Mouse (Mus musculus): ENCODE results near the gene Mitf. TPM values are rescaled to one million over a fixed set of nuclear protein-coding genes. Genes with fewer than 3 reads are reported as not detected.

Mitf gene
- polyA plus RNA-seq, 1 experiment from 2014 or later = 3.7 TPM

DNA sequence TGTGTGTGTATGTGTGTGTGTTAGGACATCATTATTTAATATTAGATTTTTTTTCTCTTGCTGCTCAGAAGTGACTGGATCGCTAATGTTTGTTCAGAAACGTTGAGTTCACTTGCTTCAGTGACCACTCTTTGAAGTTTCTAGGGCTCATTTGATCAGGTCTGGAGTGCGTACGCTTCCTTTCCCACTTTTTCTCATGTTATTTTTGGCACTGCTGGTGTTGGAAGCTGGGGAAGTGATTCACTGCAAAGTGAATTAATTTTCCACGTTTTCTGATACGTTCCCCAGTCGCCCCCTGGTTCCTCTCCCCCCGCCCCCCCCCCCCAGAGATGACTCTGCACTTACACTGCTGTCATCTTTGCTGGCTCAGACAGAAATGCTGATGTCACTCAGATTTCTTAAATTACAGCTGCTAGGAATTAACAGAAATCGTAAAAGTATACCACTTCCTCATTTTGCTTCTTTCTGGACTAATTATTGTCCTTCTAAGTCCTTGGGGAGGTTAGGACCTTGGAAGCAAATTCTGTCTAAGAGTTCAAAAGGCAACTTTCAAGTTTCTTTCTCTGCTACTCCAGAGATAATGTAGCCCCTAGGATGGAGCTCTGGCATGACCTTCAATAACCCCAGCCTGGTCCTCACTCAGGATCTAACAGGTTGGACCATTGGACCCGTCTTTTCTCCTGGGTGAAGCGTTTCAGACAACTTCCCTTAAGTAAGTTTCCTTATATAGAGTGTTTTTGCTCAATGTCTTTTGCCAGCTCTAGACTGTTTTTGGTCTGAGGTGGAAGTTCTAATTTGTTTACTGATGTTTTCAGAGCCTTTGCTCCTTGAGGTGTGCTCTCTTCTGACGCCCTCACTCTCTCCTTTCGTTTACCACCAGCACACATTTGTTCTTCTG, 22.2 kb downstream of the Mitf start:
- Histone ChIP-seq H3K27ac (ENCODE audit: low read length) (0 out of 2 replicates have a peak overlapping the region, but pooled peaks have one; percentile 11), H3K4me2 (replicated peaks; ENCODE audit: low read depth, low read length) (no peak overlapping the region), H3K36me3 (ENCODE audit: insufficient read depth, low read length) (no peaks in the 10 kb centered on the region), H3K4me1 (ENCODE audit: insufficient read depth, low read depth, low read length) (0 out of 2 replicates have a peak, but pooled peaks cover 3% of the 10 kb centered on the region), H3K27me3 (replicated peaks; ENCODE audit: insufficient read depth, low read length) (no peaks in the 10 kb centered on the region), H3K4me3 (ENCODE audit: low read depth, low read length) (no peak overlapping the region), H3K9ac (replicated peaks; ENCODE audit: low read depth) (no peak overlapping the region), H3K9me3 (ENCODE audit: low read length) (no peaks in the 10 kb centered on the region)
- ATAC-seq (no peak; the same call in 1 of the 2 replicates), DNase-seq (ENCODE audit: low spot score) (peak; percentile 44)
- 33% methylated on average over 12 of the region's 13 CpGs for whole genome bisulfite sequencing
- TF ChIP-seq EP300 (IDR thresholded peaks at IDR 0.05) (no peak), CTCF (IDR thresholded peaks at IDR 0.05) (no peak)

DNA sequence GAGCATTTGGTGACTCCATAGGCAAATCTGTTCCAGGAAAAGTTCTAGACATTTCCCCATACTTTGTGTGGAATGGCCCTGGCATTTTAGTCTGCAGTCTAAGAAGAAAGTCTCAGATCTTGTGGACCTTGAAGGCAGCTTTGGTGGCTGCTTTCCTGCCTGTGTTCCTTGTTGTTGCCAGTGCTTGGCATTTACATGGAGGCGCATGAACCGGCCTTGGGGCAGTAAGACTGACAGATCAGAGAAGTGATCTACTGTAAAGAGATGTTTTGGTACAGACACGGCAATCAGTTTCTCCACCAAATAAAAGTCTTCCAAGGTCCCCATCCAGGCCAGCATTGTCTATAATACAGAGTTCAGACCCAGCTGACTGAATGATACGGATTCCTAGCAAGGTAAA, 25.6 kb downstream of the Mitf start:
- Histone ChIP-seq H3K9me3 (ENCODE audit: low read length) (no peaks in the 10 kb centered on the region), H3K4me1 (ENCODE audit: insufficient read depth, low read depth, low read length) (0 out of 2 replicates have a peak, but pooled peaks cover 3% of the 10 kb centered on the region), H3K27me3 (replicated peaks; ENCODE audit: insufficient read depth, low read length) (no peaks in the 10 kb centered on the region), H3K4me3 (ENCODE audit: low read depth, low read length) (no peak overlapping the region), H3K4me2 (replicated peaks; ENCODE audit: low read depth, low read length) (no peak overlapping the region), H3K36me3 (ENCODE audit: insufficient read depth, low read length) (no peaks in the 10 kb centered on the region), H3K27ac (ENCODE audit: low read length) (no peak overlapping the region), H3K9ac (replicated peaks; ENCODE audit: low read depth) (no peak overlapping the region)
- no peak for TF ChIP-seq CTCF (IDR thresholded peaks at IDR 0.05)
- no peak for TF ChIP-seq EP300 (IDR thresholded peaks at IDR 0.05)
- DNase-seq (ENCODE audit: low spot score) (no peak), ATAC-seq (no peak)
- 87% methylated on average over 4 of the region's 4 CpGs for WGBS

DNA sequence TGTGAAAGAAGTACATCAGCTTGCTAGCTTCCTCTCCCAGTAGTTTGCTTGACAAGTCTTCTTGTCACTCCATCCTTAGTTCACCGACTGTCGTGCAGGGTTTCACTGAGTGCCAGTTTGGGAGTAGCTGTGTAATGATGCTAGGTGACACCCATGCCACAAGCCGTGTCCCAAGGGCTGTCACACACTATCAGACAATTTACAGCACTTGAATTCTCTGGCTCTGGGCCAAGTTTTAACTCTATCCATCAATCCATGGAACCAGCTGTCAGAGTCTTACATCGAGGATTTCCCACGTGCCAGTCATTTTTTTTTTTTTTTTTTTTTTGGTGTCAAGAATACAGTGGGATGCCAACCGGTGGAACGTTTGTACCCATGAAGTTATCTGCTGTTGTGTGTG, 29.3 kb downstream of the Mitf start:
- H3K4me1 ChIP-seq (ENCODE audit: insufficient read depth, low read depth, low read length) = no peaks in the 10 kb centered on the region
- no peaks in the 10 kb centered on the region for H3K36me3 ChIP-seq (ENCODE audit: insufficient read depth, low read length)
- no peak for DNase-seq (ENCODE audit: low spot score)
- no peak overlapping the region for H3K4me3 ChIP-seq (ENCODE audit: low read depth, low read length)
- H3K27me3 ChIP-seq (replicated peaks; ENCODE audit: insufficient read depth, low read length) = no peaks in the 10 kb centered on the region
- TF ChIP-seq CTCF (IDR thresholded peaks at IDR 0.05) = no peak
- no peak for TF ChIP-seq EP300 (IDR thresholded peaks at IDR 0.05)
- 48% methylated on average over 7 of the region's 7 CpGs for WGBS
- no peak for ATAC-seq
- H3K9ac ChIP-seq (replicated peaks; ENCODE audit: low read depth) = no peak overlapping the region
- no peaks in the 10 kb centered on the region for H3K9me3 ChIP-seq (ENCODE audit: low read length)
- no peak overlapping the region for H3K27ac ChIP-seq (ENCODE audit: low read length)
- no peak overlapping the region for H3K4me2 ChIP-seq (replicated peaks; ENCODE audit: low read depth, low read length)

- Histone ChIP-seq H3K4me3 (ENCODE audit: low read depth, low read length) (no peak overlapping the region), H3K4me1 (ENCODE audit: insufficient read depth, low read depth, low read length) (no peaks in the 10 kb centered on the region), H3K36me3 (ENCODE audit: insufficient read depth, low read length) (no peaks in the 10 kb centered on the region), H3K4me2 (replicated peaks; ENCODE audit: low read depth, low read length) (no peak overlapping the region), H3K27me3 (replicated peaks; ENCODE audit: insufficient read depth, low read length) (no peaks in the 10 kb centered on the region), H3K9me3 (ENCODE audit: low read length) (no peaks in the 10 kb centered on the region), H3K9ac (replicated peaks; ENCODE audit: low read depth) (no peak overlapping the region), H3K27ac (ENCODE audit: low read length) (no peak overlapping the region)
- TF ChIP-seq EP300 (IDR thresholded peaks at IDR 0.05) (no peak), CTCF (IDR thresholded peaks at IDR 0.05) (no peak)
- ATAC-seq (no peak), DNase-seq (ENCODE audit: low spot score) (no peak)
Measured at GRCm38 (mm10) chr6:97837711-97838110, 30.9 kb downstream of the Mitf start.

GRCm38 (mm10) chr6:97839568-97839967, 32.7 kb downstream of the Mitf start:
- Histone ChIP-seq H3K9me3 (ENCODE audit: low read length) (no peaks in the 10 kb centered on the region), H3K4me1 (ENCODE audit: insufficient read depth, low read depth, low read length) (no peaks in the 10 kb centered on the region), H3K27me3 (replicated peaks; ENCODE audit: insufficient read depth, low read length) (no peaks in the 10 kb centered on the region), H3K4me3 (ENCODE audit: low read depth, low read length) (no peak overlapping the region), H3K36me3 (ENCODE audit: insufficient read depth, low read length) (no peaks in the 10 kb centered on the region), H3K27ac (ENCODE audit: low read length) (no peak overlapping the region), H3K4me2 (replicated peaks; ENCODE audit: low read depth, low read length) (no peak overlapping the region), H3K9ac (replicated peaks; ENCODE audit: low read depth) (no peak overlapping the region)
- TF ChIP-seq CTCF (IDR thresholded peaks at IDR 0.05) = no peak
- TF ChIP-seq EP300 (IDR thresholded peaks at IDR 0.05) = no peak
- ATAC-seq = no peak
- DNase-seq (ENCODE audit: low spot score) = no peak

GRCm38 (mm10) chr6:97844112-97844511, 37.3 kb downstream of the Mitf start:
- no peaks in the 10 kb centered on the region for H3K27me3 ChIP-seq (replicated peaks; ENCODE audit: insufficient read depth, low read length)
- H3K4me3 ChIP-seq (ENCODE audit: low read depth, low read length) = no peak overlapping the region
- H3K36me3 ChIP-seq (ENCODE audit: insufficient read depth, low read length) = no peaks in the 10 kb centered on the region
- WGBS = 70% methylated on average over 3 of the region's 3 CpGs
- DNase-seq (ENCODE audit: low spot score) (no peak), ATAC-seq (no peak)
- H3K27ac ChIP-seq (ENCODE audit: low read length) = no peak overlapping the region
- no peaks in the 10 kb centered on the region for H3K4me1 ChIP-seq (ENCODE audit: insufficient read depth, low read depth, low read length)
- no peaks in the 10 kb centered on the region for H3K9me3 ChIP-seq (ENCODE audit: low read length)
- no peak overlapping the region for H3K9ac ChIP-seq (replicated peaks; ENCODE audit: low read depth)
- no peak overlapping the region for H3K4me2 ChIP-seq (replicated peaks; ENCODE audit: low read depth, low read length)
- TF ChIP-seq CTCF (IDR thresholded peaks at IDR 0.05) (no peak), EP300 (IDR thresholded peaks at IDR 0.05) (no peak)

Measured in lung, postnatal 0 days (tissue).